Mouse (Mus musculus) telencephalon, adult 2 months (tissue): ENCODE measurements around the gene Rhbdl3.

Experiments used
- DNase-seq: peaks from one replicate; pipeline ENCODE4 v3.0.0-alpha.2; 2011; ENCODE audit warnings: low read depth, low spot score

Rhbdl3 gene

DNA sequence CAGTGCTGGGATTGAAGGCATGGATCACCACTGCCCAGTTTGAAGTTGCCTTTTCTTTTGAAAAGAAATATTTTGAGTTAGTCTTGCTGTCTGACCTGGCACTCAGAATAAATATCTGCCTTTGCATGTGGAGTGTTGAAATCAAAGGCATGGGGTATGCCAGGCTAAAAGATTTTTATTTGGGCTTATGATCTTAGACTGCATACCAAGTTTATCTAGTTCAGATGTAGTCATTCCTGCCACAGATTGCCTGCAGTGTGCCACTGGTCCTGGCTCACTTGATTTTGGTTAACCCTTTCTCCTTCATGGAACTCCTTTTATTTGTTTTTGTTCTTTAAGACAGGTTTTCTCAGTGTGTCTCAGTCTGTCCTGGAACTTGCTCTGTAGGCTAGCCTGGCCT, 83.7 kb downstream of the Rhbdl3 start:
- no peak for DNase-seq

DNA sequence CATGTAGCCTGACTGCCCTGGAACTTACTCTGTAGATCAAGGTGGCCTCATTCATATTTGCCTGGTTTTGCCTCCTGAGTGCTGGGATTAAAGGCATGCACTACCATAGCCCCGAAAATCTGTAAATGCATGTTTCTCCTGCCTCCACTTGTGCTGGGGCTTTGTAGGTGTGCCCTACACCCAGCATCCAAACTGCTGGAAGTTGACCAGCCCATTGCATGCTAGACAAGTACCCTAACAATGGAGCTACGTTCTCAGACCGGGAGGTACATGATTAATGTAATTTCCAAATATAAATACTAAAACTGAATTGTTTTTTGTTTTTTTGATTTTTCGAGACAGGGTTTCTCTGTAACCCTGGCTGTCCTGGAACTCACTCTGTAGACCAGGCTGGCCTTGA, 84.3 kb downstream of the Rhbdl3 start:
- no peak for DNase-seq

DNA sequence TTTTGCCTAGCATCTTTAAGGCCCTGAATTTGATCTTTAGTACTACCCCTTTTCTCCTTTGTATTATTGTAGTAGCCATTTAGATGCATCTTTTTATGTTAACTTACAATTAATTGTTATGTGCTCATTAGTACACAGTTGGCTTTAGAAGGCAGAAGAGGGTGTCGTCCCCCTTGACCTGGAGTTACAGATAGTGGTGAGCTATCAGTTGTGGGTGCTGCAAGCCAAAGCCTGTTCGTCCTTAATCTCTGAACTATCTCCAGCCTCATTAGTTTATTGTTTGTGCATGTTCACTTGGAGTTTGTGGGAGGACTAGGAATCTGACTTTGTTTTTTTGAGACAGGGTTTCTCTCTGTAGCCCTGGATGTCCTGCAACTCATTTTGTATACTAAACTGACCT, 86.1 kb downstream of the Rhbdl3 start:
- DNase-seq: no peak

DNA sequence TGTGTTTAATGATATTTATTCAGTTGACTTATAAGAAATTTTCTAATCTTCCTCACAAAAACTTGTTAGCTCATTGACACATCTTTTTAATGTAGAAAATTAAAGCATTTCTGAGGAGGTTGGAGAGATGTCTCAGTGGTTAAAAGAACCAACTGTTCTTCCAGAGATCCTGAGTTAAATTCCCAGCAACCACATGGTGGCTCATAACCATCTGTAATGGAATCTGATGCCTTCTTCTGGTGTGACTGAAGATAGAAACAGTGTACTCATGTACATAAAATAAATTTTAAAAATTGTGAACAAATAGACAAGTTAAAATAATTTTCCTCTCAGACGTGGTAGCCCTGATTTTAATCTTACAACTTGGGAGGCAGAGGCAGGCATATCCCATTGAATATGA, 89.2 kb downstream of the Rhbdl3 start:
- DNase-seq: no peak

DNA sequence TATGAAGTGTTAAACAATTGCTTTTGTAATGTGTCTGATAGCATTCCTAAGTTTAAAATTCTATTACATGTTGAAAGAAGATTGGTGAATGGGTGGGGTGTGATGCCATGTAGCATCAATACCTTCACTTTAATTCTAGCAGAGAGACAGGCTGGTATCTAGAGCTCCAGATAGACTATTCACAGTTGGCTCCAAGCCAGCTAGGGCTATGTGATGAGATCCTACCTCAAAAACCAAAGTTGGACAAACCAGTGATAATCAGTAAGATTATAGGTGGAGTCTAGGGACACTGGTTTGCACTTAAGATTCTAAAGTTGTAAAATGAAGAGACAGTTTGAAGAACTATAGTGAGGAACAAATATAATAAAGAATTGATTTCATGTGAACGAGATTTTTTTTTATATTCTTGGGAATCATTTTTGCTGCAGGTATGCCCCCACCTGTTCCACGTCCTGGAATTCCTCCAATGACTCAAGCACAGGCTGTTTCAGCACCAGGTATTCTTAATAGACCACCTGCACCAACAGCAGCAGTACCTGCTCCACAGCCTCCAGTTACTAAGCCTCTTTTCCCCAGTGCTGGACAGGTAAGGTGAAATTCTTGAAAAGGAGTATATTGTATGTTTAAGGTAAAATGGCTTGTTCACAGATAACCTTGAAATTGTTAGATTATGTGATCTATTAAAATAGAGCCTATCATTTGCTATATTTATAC, 90.9 kb downstream of the Rhbdl3 start:
- DNase-seq: no peak

DNA sequence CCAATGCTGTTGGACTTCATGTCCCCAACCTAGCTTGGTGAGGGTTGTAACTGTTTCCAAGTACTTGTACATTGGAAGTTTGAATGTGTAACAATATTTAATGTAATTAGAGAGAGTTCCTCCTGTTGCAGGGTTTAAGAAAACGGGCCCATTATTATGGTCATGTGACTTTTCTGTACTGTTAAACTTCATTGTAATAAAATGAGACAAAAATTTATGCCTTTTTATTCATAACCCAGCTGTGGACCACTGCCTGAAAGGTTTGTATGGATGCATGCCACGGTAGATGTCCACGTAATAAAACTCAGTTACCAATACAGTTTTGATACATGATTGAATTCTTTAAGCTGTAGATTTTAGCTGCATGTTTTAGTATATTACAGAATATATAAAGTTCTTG, 95.2 kb downstream of the Rhbdl3 start:
- no peak for DNase-seq

DNA sequence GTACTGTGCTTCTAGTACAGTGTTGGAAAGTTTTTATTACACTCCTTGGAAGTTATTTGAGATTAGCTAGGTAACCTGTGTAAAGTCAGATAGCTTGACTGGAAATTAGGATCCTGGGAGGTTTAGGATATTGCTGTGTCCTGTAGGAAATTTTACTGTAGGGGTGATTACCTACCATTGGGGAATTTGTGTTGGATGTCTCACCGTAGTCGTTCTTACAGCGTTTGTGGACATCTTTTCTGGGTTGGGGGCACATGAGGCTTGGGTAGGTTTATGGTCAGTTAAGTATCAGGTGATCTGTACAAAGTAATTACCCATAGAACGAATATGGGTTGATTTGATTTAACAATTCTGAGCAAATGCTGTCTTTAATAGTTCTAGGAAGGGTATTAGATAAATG, 95.9 kb downstream of the Rhbdl3 start:
- DNase-seq: no peak
